Mouse (Mus musculus): ENCODE measurements around the gene Ap1g1. TPM values are rescaled to one million over a fixed set of nuclear protein-coding genes. Genes with fewer than 3 reads are reported as not detected.

Ap1g1 gene
- total RNA-seq, 2 experiments from 2014 or later: 34.8 to 42.5 TPM

GRCm38 (mm10) chr8:109780548-109780947 lies 2.2 kb downstream of the Ap1g1 start:
- no peak for DNase-seq

- DNase-seq: no peak
These were observed 12.6 kb downstream of the Ap1g1 start for GRCm38 (mm10) chr8:109790938-109791337.

- DNase-seq: no peak
These were observed 16.8 kb downstream of the Ap1g1 start for GRCm38 (mm10) chr8:109795166-109795565.

GRCm38 (mm10) chr8:109798721-109799120 lies 20.4 kb downstream of the Ap1g1 start:
- DNase-seq: no peak

DNA sequence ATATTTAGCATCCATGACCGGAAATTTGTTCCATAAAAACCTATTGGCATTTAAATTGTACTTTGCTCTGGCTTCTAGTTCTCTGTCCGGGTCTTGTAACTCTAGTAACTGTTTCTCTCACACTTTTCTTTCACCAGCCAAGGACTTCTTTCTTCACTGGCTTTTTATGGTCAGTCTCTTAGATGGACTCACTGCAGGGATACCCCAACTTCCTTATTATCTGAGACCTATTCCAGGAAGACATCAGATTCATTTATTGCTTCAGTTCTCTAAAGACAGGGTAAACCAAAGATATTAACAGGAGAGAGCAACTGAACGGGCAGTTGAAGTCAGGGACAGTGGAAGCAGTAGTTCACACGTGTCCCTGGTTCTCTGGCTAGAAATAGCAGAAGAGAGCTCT lies 20.9 kb downstream of the Ap1g1 start:
- DNase-seq: no peak

DNA sequence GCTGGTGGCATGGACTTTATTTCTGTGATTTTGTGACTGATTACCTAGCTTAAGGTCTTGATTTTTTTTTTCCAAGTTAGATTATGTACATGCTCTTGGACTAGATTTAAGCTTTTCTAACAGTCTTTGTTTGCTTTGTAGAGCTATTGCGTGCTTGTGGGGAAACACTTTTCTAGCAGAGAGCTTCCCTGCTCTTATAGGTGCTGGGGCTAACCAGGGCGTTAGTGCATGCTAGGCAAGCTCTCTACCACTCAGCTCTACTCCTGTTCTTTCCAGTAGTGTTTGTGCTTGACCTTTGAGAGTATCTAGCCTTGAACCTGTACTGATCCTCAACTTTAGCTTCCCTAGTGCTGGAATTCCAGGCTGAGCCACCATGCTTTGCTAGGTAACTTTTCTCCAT lies 22.0 kb downstream of the Ap1g1 start:
- DNase-seq: no peak

- DNase-seq: no peak
These were observed 24.9 kb downstream of the Ap1g1 start for GRCm38 (mm10) chr8:109803211-109803610.

DNA sequence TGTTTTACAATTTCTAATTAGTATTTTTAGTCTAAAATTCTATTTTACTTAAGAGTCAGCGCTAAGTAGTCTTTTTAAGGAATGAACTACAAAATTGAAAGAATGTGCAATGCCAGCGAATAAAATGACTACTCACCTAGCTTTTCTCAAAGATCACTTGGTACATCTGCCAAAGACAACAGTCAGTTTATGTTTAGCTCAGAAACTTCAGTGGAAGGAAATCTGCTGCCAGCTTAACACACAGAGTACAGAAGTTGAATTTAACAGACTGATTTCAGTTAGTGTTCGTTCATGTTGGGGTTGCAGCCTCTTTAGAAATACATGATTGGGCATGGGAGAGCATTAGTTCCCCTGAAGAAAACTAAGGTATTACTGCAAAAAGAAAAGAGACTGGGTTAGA lies 25.4 kb downstream of the Ap1g1 start:
- no peak for DNase-seq

DNA sequence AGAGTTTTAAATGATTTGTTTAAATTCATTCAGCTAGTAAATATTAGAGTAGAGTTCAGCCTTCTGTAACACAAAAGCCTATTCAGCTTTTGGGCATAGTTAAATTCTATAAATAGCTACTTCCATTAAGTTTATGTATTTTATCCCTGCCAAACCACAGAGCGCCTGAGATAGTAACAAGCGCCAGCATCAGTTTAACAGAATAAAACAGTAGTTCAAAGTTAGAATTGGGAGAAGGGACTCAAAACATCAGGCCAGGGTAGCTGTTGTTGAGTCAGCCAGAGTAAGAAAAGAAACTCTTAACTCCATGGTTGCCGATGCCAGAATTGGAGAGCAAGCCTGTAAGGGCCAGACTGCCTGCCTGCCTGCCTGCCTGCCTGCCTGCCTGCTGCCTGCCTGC lies 28.2 kb downstream of the Ap1g1 start:
- no peak for DNase-seq

DNA sequence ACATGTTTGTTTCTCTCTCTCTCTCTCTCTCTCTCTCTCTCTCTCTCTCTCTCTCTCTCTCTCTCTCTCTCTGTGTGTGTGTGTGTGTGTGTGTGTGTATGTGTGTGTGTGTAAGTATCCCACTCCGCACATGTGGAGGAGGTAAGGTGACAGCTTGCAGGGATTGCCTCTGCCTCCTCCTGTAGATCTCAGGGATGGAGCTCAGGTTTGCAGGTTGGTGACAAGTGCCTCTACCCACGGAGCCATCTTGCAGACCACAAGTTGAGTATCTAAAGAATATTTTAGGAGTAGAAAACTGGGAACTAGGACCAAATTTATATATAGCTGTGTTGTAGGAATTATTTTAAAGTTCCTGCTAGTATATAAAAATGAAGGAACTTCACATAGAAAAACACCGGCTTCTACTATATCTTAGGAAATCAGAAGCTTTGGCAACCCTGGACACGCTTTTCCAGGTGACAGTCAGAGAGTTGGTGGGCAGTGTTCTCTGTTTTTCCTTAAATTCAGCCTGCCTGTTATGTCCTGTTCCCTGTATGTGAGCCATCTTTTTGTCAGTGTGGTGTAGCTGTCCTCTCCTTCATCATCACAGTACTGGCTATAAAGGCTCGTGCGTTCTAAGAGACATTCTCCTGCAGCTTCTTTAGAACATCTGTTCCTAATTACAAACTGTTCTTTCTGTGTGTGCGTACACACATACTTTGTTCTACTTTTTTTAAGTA lies 29.2 kb downstream of the Ap1g1 start:
- no peak for DNase-seq

DNA sequence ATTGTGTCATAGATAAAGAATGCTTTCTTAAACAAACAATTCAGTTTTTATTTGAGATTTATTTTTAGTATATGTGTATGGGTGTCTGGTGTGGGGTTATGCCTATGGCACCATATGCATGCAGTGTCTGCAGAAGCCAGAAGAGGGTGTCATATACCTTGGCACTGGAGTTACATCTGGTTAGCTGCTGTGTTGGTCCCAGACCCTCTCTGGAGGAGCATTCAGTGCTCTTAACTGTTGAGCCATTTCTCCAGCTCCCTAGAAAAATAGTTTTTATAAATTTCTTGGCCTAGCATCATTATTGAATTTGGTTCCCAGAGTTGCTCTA lies 29.7 kb downstream of the Ap1g1 start:
- no peak for DNase-seq

DNA sequence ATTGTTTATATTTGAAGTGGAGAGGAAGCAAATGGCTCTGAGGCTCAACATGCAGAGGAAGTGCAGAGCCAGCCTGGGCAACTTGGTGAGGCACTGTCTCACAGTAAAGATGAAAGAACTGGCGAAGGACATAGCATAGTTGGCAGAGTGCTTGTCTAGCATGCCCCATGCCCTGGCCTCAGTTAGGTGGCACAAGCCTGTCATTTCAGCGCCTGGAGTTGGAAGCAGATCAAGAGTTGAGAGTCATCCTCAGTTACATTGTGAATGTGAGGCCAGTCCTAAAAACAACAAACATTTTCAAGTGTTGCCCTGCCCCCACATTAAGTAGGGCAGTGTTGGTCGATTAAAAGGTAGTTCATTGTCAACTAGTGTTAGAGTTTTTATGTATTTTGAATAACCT lies 32.1 kb downstream of the Ap1g1 start:
- no peak for DNase-seq

DNA sequence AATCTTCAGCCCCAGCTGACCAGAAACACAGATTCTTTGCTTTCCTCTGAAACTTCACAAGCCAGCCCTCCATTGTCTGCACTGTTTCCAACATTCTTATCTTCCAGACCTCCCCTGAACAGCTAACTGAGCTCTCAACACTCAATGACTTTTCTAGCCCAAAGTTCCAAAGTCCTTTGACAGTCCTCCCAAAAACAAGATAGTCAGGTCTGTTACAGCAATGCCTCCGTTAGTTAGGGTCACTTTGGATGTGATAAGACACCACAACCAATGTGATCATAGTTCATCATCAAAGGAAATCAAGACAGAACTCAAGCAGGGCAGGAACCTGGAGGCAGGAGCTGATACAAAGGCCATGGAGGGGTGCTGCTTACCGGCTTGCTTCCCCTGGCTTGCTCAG lies 36.9 kb downstream of the Ap1g1 start:
- DNase-seq: no peak

- no peak for DNase-seq
These were observed 39.6 kb downstream of the Ap1g1 start for GRCm38 (mm10) chr8:109817933-109818332.

GRCm38 (mm10) chr8:109823561-109823960 lies 45.2 kb downstream of the Ap1g1 start:
- no peak for DNase-seq

DNA sequence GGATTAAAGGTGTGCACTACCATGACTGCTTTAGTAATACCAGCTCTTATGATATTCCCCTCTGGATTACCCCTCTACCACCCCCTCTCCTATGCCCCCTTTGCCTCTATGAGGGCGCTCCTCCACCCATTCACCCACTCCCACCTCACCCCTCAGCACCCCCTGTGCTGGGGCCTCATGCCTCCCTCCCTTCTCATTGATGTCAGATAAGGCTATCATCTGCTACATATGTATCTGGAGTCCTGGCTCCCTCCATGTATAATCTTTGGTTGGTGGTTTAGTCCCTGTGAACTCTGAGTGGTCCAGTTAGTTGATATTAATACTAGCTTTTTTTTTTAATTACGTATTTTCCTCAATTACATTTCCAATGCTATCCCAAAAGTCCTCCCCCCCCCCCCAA lies 61.5 kb downstream of the Ap1g1 start:
- DNase-seq: no peak

DNA sequence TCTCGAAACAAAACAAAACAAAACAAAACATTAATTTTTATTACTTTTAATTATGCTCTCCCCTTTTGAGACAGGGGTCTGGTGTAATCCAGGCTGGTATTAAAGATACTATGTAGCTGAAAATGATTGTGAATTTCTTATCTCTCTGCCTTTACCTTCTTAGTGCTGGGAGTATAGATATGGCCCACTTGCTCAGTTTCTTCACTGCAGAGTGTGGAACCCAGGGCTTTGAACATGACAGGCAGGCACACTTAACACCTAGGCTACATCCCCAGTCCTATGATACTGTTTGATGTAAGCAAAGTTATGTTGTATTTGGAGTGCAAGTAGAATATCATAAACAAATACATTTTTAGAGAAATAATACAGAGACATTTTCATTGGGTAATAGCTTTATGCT lies 64.1 kb downstream of the Ap1g1 start:
- DNase-seq: no peak

DNA sequence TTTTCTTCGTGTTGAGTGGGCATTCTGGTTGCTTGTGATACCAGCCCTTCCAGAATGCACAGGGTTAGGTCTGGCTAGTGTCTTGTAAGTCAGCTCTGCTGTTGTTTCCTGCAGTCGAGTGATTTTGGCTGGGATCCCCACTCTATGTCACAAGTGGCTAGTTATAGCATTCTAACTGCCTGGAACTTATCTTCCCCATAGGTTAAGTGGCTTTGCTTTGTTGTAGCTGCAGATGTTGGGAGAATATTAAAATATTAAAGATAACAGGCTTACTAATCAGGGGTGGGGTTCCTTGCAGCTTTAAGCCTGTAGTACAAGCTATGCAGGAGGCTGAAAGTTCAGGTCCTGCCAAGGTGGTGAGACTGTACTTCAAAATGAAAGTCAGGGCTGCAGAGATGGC lies 69.5 kb downstream of the Ap1g1 start:
- DNase-seq: no peak

DNA sequence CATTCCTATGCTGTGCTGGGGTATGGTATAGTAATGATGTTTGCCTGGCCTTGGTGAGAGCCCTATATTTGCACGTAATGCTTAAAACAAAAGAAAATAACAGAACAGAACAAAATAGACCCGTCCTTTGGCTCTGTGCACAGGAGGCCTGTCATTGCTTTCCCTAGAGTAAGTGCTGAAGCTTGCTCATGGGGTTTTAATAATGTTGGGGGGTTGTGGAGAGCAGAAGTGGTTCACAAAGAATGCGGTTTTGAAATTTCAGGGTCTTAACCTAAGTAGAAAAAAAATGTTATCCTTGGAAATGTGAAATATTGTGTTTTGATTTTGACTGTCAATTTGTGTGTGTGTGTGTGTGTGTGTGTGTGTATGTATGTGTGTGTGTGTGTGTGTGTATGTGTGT lies 70.6 kb downstream of the Ap1g1 start:
- no peak for DNase-seq

- DNase-seq: peak; percentile 50
These were observed 75.1 kb downstream of the Ap1g1 start for GRCm38 (mm10) chr8:109853423-109853822.

DNA sequence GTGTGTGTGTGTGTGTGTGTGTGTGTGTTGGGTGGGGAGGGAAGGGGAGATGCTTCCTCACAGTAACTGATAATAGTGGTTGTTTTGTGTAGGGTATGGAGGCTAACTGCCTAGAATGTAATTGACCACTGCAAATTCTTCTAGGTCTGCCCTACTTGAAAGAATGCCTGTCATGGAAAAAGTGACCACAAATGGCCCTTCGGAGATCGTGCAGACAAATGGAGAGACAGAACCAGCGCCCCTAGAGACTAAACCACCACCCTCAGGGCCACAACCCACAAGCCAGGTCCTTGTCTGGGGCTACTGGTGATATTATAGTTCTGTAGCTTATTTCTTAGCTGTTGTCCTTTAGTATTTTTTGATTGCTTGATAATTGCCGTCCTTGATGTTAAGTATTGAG lies 76.2 kb downstream of the Ap1g1 start:
- no peak for DNase-seq

DNA sequence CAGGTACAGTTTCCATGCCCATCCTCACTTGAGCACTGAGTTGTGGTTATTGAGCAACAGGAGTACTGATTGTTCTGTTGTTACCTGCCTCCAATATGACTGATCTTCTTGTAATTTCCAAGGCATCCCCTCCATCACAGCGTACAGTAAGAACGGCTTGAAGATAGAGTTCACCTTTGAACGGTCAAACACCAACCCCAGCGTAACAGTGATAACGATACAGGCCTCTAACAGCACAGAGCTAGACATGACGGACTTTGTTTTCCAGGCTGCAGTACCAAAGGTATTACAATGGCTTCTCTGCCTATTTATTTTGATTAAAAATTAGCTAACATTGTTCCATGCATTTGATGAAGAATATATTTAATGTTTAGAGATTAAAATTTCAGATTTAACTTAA lies 77.1 kb downstream of the Ap1g1 start:
- no peak for DNase-seq

DNA sequence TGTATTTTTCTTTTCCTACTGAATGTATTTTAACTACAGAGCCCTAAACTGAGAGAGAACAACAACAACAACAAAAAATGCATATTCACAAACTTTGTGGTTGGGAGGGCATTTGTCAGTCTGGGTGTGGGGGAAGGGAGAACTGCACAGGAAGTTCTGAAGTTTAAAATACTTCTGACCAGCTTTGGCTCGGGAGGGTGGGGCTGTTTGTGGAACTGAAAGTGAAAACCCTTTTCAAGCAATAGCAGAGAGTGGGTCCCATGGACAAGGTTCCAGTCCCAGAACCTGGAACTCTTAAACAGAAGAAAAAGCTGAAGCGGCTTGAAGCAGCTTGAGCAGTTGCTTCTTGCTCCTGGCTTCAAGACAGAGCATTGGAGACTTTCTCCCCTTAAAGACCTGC lies 85.0 kb downstream of the Ap1g1 start:
- DNase-seq: no peak

DNA sequence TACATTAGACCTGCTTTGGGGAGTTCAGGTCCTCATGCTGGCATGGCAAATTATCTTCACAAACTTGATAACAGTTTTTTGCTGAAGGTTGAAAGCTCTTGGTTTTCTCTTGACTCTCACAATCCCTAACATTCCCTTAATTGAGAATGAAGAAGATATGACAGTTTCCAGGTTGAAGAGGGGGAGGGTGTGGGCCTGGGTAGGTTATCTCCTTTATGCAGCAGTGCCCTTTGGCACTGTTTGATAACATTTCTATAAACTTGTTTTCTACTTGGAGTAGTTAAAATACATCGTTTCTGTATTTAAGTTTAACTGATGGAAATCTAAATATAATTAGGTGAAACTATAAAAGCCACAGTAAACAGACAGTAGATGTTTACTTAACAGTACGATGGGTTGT lies 86.4 kb downstream of the Ap1g1 start:
- no peak for DNase-seq

DNA sequence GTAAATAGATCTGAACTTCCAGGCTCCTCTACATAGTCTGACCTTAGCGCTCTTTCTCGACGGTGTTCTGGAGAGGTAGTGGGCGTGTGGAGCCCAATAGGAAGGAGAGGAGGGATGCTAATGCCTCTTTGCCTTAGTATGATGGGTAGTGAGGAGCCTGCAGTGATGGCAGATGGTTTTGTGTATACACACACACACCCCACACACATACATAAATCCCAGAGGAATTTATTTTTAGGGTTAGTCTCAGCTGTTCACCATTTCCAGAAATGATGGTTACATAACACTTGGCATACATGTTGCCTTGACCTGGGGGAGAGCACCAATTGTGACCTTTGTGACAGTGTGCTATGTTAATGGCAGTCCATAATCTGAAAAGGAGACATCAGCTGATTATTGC lies 87.2 kb downstream of the Ap1g1 start:
- DNase-seq: no peak

All from gastrocnemius, postnatal 10 days (tissue).